Mouse (Mus musculus) midbrain, embryonic 11.5 days (tissue): ENCODE results near the gene Fam149a. TPM values are rescaled to one million over a fixed set of nuclear protein-coding genes. Genes with fewer than 3 reads are reported as not detected.
"Not testable (repeated sequence)": the region's sequence is repeated elsewhere in the genome, so short reads cannot be mapped to it uniquely, and the experiment has no call there.

Source experiments
- ATAC-seq: fragments of 200-750 bp; cut with Nextera tagmentation; 2 replicates; pipeline ENCODE4 v1.8.0; 2017; ENCODE audit warnings: moderate TSS enrichment, moderate library complexity; ENCODE audit not compliant: low FRiP score
- DNase-seq: peaks from one replicate; pipeline ENCODE4 v3.0.0; 2015; ENCODE audit warnings: low spot score; ENCODE audit errors: missing footprints
- H3K27ac ChIP-seq: fragments of 300-500 bp; sonication (generic); 2 replicates; pipeline ENCODE4 v1.5.1; 2014; ENCODE audit warnings: low read depth, low read length
- H3K27me3 ChIP-seq: fragments of 300-500 bp; sonication (generic); 2 replicates; pipeline ENCODE4 v1.6.1; 2014; ENCODE audit warnings: mild to moderate bottlenecking, low read length, moderate library complexity, mixed read lengths; ENCODE audit not compliant: control insufficient read depth, insufficient read depth
- H3K36me3 ChIP-seq: fragments of 300-500 bp; sonication (generic); 2 replicates; pipeline ENCODE4 v1.6.1; 2014; ENCODE audit warnings: mild to moderate bottlenecking, low read length, moderate library complexity, mixed read lengths; ENCODE audit not compliant: control insufficient read depth, insufficient read depth
- H3K4me1 ChIP-seq: fragments of 300-500 bp; sonication (generic); 2 replicates; pipeline ENCODE4 v1.6.1; 2014; ENCODE audit warnings: low read length; ENCODE audit not compliant: control insufficient read depth, insufficient read depth
- H3K4me2 ChIP-seq: fragments of 300-500 bp; sonication (generic); 2 replicates; pipeline ENCODE4 v1.6.1; 2014; ENCODE audit warnings: mild to moderate bottlenecking, moderate library complexity
- H3K4me3 ChIP-seq: fragments of 300-500 bp; sonication (generic); 2 replicates; pipeline ENCODE4 v1.5.1; 2014; ENCODE audit warnings: low read depth, low read length
- H3K9ac ChIP-seq: fragments of 300-500 bp; sonication (generic); 2 replicates; pipeline ENCODE4 v1.6.1; 2014; ENCODE audit warnings: low read length
- H3K9me3 ChIP-seq: fragments of 300-500 bp; sonication (generic); 2 replicates; pipeline ENCODE4 v1.6.1; 2016; ENCODE audit warnings: low read length; ENCODE audit not compliant: control insufficient read depth
- WGBS: fragments of 180-500 bp; shearing (Covaris S2); extraction: QIAGEN DNeasy Blood & Tissue Kit; methylation state at CpG from one replicate; pipeline ENCODE4 v1.1.7; 2014; 5-methylcytosine and 5-hydroxymethylcytosine counted together
- polyA plus RNA-seq: library from polyadenylated mRNA; unstranded; fragments of >200 nt; fragmentation: Nextera tagmentation; extraction: Ambion mirVana; gene quantifications from 2 replicates; pipeline ENCODE4 v1.2.1, GENCODE M21; 2014

Gene Fam149a
- polyA plus RNA-seq, 1 experiment from 2014 or later, result 9.8 TPM

GRCm38 (mm10) chr8:45344298-45344697, 37.8 kb downstream of the Fam149a start:
- WGBS, result 91% methylated on average over 8 of the region's 8 CpGs
- Histone ChIP-seq H3K27ac (no peak overlapping the region), H3K4me3 (no peak overlapping the region), H3K4me1 (no peaks in the 10 kb centered on the region; the same call in 1 of the 2 replicates), H3K9me3 (no peaks in the 10 kb centered on the region), H3K9ac (no peak overlapping the region), H3K4me2 (no peak overlapping the region), H3K36me3 (no peaks in the 10 kb centered on the region), H3K27me3 (no peaks in the 10 kb centered on the region)
- DNase-seq (no peak), ATAC-seq (no peak)

GRCm38 (mm10) chr8:45341630-45342628, 40.2 kb downstream of the Fam149a start:
- ATAC-seq (no peak), DNase-seq (no peak)
- no peaks in the 10 kb centered on the region; the same call in 1 of the 2 replicates for H3K4me1 ChIP-seq
- H3K36me3 ChIP-seq, result no peaks in the 10 kb centered on the region
- H3K9ac ChIP-seq, result no peak overlapping the region
- no peaks in the 10 kb centered on the region for H3K9me3 ChIP-seq
- H3K4me2 ChIP-seq, result no peak overlapping the region
- H3K27ac ChIP-seq, result no peak overlapping the region
- H3K27me3 ChIP-seq, result no peaks in the 10 kb centered on the region
- 90% methylated on average over 12 of the region's 12 CpGs for WGBS
- H3K4me3 ChIP-seq, result no peak overlapping the region

- peak overlapping the region; percentile 78 for H3K4me2 ChIP-seq
- WGBS, result 3% methylated on average over 8 of the region's 8 CpGs
- DNase-seq (peak; percentile 89), ATAC-seq (peak; percentile 62)
- H3K27me3 ChIP-seq, result peaks cover 3% of the 10 kb centered on the region; the same call in 1 of the 2 replicates
- H3K27ac ChIP-seq, result no peak overlapping the region
- H3K4me3 ChIP-seq, result peak overlapping the region; percentile 55
- H3K9ac ChIP-seq, result peak overlapping the region; percentile 60
- H3K9me3 ChIP-seq, result no peaks in the 10 kb centered on the region
- 0 out of 2 replicates have a peak, but pooled peaks cover 3% of the 10 kb centered on the region for H3K4me1 ChIP-seq
- H3K36me3 ChIP-seq, result no peaks in the 10 kb centered on the region
Measured at GRCm38 (mm10) chr8:45333493-45333892, 48.6 kb downstream of the Fam149a start.

- peak; percentile 82 for ATAC-seq
- WGBS, result under 1% methylated on average over 44 of the region's 44 CpGs
- Histone ChIP-seq H3K4me3 (peak within 1 kb of the TSS; percentile 55), H3K9me3 (no peaks in the 10 kb centered on the region), H3K27me3 (peaks cover 3% of the 10 kb centered on the region; the same call in 1 of the 2 replicates), H3K27ac (no peak within 1 kb of the TSS), H3K9ac (peak within 1 kb of the TSS; percentile 60), H3K36me3 (no peaks in the 10 kb centered on the region), H3K4me2 (peak within 1 kb of the TSS; percentile 78), H3K4me1 (0 out of 2 replicates have a peak, but pooled peaks cover 3% of the 10 kb centered on the region)
- peak; percentile 95 for DNase-seq
Measured at GRCm38 (mm10) chr8:45332685-45333409, 49.2 kb downstream of the Fam149a start, which contains the start of gene Cyp4v3. TSS of gene Cyp4v3 (minus strand) at chr8:45333216.

- no peaks in the 10 kb centered on the region for H3K9me3 ChIP-seq
- H3K27ac ChIP-seq, result no peak overlapping the region
- no peak overlapping the region for H3K9ac ChIP-seq
- 77% methylated on average over 3 of the region's 3 CpGs for WGBS
- no peaks in the 10 kb centered on the region for H3K36me3 ChIP-seq
- no peak overlapping the region for H3K4me2 ChIP-seq
- DNase-seq, result no peak
- H3K27me3 ChIP-seq, result peaks cover 3% of the 10 kb centered on the region; the same call in 1 of the 2 replicates
- H3K4me3 ChIP-seq, result no peak overlapping the region
- no peak for ATAC-seq
- H3K4me1 ChIP-seq, result 0 out of 2 replicates have a peak, but pooled peaks cover 3% of the 10 kb centered on the region
Measured at GRCm38 (mm10) chr8:45330856-45331255, 51.2 kb downstream of the Fam149a start.

- 90% methylated on average over 6 of the region's 6 CpGs for WGBS
- H3K4me1 ChIP-seq, result 0 out of 2 replicates have a peak, but pooled peaks cover 3% of the 10 kb centered on the region
- no peak overlapping the region for H3K4me2 ChIP-seq
- DNase-seq, result no peak
- no peak for ATAC-seq
- H3K4me3 ChIP-seq, result no peak overlapping the region
- no peaks in the 10 kb centered on the region for H3K9me3 ChIP-seq
- no peak overlapping the region for H3K27ac ChIP-seq
- H3K9ac ChIP-seq, result no peak overlapping the region
- H3K36me3 ChIP-seq, result no peaks in the 10 kb centered on the region
- peaks cover 3% of the 10 kb centered on the region; the same call in 1 of the 2 replicates for H3K27me3 ChIP-seq
Measured at GRCm38 (mm10) chr8:45329206-45329980, 52.7 kb downstream of the Fam149a start.

- not testable (repeated sequence) for H3K4me1 ChIP-seq, H3K4me3 ChIP-seq, ATAC-seq
Measured at GRCm38 (mm10) chr8:45327076-45327475, 55.0 kb downstream of the Fam149a start.

GRCm38 (mm10) chr8:45324151-45324550, 57.9 kb downstream of the Fam149a start:
- no peak for DNase-seq
- H3K9me3 ChIP-seq, result no peaks in the 10 kb centered on the region
- H3K9ac ChIP-seq, result no peak overlapping the region
- no peaks in the 10 kb centered on the region for H3K36me3 ChIP-seq
- H3K4me1 ChIP-seq, result no peaks in the 10 kb centered on the region
- H3K4me3 ChIP-seq, result no peak overlapping the region
- no peaks in the 10 kb centered on the region for H3K27me3 ChIP-seq
- H3K27ac ChIP-seq, result no peak overlapping the region
- no peak overlapping the region for H3K4me2 ChIP-seq
- WGBS, result 86% methylated on average over 4 of the region's 4 CpGs
- ATAC-seq, result no peak

More at GRCm38 (mm10) chr8:45327076-45327475, 55.0 kb downstream of the Fam149a start:
- not testable (repeated sequence) for DNase-seq, H3K9me3 ChIP-seq, H3K4me2 ChIP-seq, H3K27ac ChIP-seq, H3K36me3 ChIP-seq, H3K27me3 ChIP-seq, H3K9ac ChIP-seq
